15 mouse cellular contexts compared by ENCODE assay signal in the genomic region with DNA sequence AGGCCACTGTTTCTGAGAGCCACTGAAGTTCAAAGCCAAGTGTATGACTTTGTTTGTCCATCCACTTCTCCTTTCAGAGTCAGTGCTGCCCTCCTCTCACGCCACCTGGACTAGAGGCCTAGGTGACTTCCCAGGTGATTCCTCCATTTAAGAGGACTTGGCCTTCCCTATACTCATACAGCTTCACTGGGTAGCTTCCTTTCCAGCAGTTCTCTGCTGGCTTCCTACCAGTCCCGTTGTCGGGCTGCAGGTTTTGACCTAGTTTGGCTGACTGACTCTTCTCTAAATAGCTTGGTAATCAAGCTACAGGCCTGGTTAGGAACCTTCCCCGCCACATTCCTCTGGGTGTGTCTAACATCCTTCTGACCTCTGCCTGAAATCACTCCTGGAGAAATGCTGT. TPM values are rescaled to one million over a fixed set of nuclear protein-coding genes. Genes with fewer than 3 reads are reported as not detected.
DNase-seq lines count a peak whose midpoint lies in the region; ATAC-seq and TF ChIP-seq lines count a peak whose summit lies in the region.
"Had no signal": no experiment of that assay in that cellular context is flagged by ENCODE, and none has a peak within 500 bp of the region (broad histone marks: within the 10 kb centered on the region; RNA-seq: fewer than 3 reads in every experiment).

No protein-coding gene starts in this region.

- DNase-seq in lung, adult 2 months: peak; percentile 49
- DNase-seq in lung, postnatal 25 days (ENCODE audit: low spot score): no peak
- DNase-seq in heart, adult 8-10 months (ENCODE audit: low spot score): peak; percentile 78
- peak; percentile 57 to 72 for DNase-seq in heart, postnatal 14 days
- no peak for DNase-seq in midbrain, embryonic 14.5 days
- no peak for DNase-seq in embryo, embryonic 10.5 days (ENCODE audit: low spot score)
- no peak for DNase-seq in adrenal gland, adult 2 months
- DNase-seq: cerebellum, adult 11-12 months; embryo, embryonic 11 days; right cerebral cortex, adult 18-20 months; thymus, postnatal 4 days had no signal

- H3K9ac ChIP-seq in midbrain, embryonic 14.5 days (replicated peaks; ENCODE audit: low read length): no peak overlapping the region
- H3K9ac ChIP-seq: limb, embryonic 13.5 days; neural tube, embryonic 13.5 days had no signal

- H3K27me3 ChIP-seq in midbrain, embryonic 14.5 days (ENCODE audit: control insufficient read depth, insufficient read depth, low read length): no peaks in the 10 kb centered on the region
- H3K27me3 ChIP-seq: limb, embryonic 13.5 days; neural tube, embryonic 13.5 days had no signal

- no peak overlapping the region for H3K4me3 ChIP-seq in lung, adult 2 months (replicated peaks; ENCODE audit: extremely low read depth, low read depth, low read length)
- H3K4me3 ChIP-seq in midbrain, embryonic 14.5 days (replicated peaks; ENCODE audit: low read depth, low read length): no peak overlapping the region
- H3K4me3 ChIP-seq: limb, embryonic 13.5 days; neural tube, embryonic 13.5 days had no signal

- WGBS in lung, adult 2 months: 25% methylated on average over 4 of the region's 4 CpGs
- WGBS in midbrain, embryonic 14.5 days: 86% methylated on average over 4 of the region's 4 CpGs

- TF ChIP-seq CTCF in lung, adult 2 months (IDR thresholded peaks at IDR 0.05; ENCODE audit: insufficient read depth, low read length): no peak

- no peak for ATAC-seq in midbrain, embryonic 14.5 days (ENCODE audit: low FRiP score, low TSS enrichment)
- ATAC-seq: intestine, embryonic 16.5 days; midbrain, embryonic 16.5 days had no signal

- no peaks in the 10 kb centered on the region for H3K9me3 ChIP-seq in midbrain, embryonic 14.5 days (ENCODE audit: control insufficient read depth, low read length)
- H3K9me3 ChIP-seq: limb, embryonic 13.5 days; neural tube, embryonic 13.5 days had no signal

- no peak overlapping the region for H3K27ac ChIP-seq in midbrain, embryonic 14.5 days (replicated peaks; ENCODE audit: low read depth, low read length)
- H3K27ac ChIP-seq: limb, embryonic 13.5 days; neural tube, embryonic 13.5 days had no signal

- no peaks in the 10 kb centered on the region for H3K36me3 ChIP-seq in midbrain, embryonic 14.5 days (ENCODE audit: control insufficient read depth, insufficient read depth, low read length)
- H3K36me3 ChIP-seq: limb, embryonic 13.5 days; neural tube, embryonic 13.5 days had no signal

- no peak overlapping the region for H3K4me2 ChIP-seq in midbrain, embryonic 14.5 days (ENCODE audit: low read length)
- H3K4me2 ChIP-seq: limb, embryonic 13.5 days; neural tube, embryonic 13.5 days had no signal

- intact Hi-C loops in heart, postnatal 14 days (cut with DNase I): no loop called here

- H3K4me1 ChIP-seq in lung, adult 2 months (ENCODE audit: control insufficient read depth, insufficient read depth, low read length): peaks cover 55% of the 10 kb centered on the region
- no peaks in the 10 kb centered on the region for H3K4me1 ChIP-seq in midbrain, embryonic 14.5 days (ENCODE audit: control insufficient read depth, insufficient read depth, low read length)

- no peak for TF ChIP-seq POLR2A in lung, adult 2 months (IDR thresholded peaks at IDR 0.05; ENCODE audit: borderline replicate concordance, extremely low read depth, low read depth, low read length)

RNA-seq across cellular contexts. Expression of a gene that starts 18.9 kb away (rescaled TPM):
- polyA plus RNA-seq in lung, adult 2 months (2012; rRNA removed): 556 and 580 TPM in 2 replicates
- 100 to 1,000 TPM; 136 to 221 (median 183) TPM for total RNA-seq in heart, adult 8-10 months (2022)
- total RNA-seq in heart, postnatal 14 days (2021): 1,000 to 10,000 TPM; 1,046 to 1,073 TPM
- 38.1 and 123 TPM in 2 replicates for polyA plus RNA-seq in midbrain, embryonic 14.5 days (2014; fragmentation: Nextera tagmentation; extraction: Ambion mirVana)
- total RNA-seq in adrenal gland, adult 2 months (2021): 100 to 1,000 TPM; 260 to 455 TPM
- 293 and 303 TPM in 2 replicates for polyA plus RNA-seq in adrenal gland, adult 2 months (2012; rRNA removed)

RNA-seq across cellular contexts. Expression of a gene that starts 19.0 kb away (rescaled TPM):
- 219 and 237 TPM in 2 replicates for polyA plus RNA-seq in lung, adult 2 months (2012; rRNA removed)
- total RNA-seq in heart, adult 8-10 months (2022): 100 to 1,000 TPM in 3 of 4 experiments, 10 to 100 TPM in 1; 93.1 to 141 (median 113) TPM
- 100 to 1,000 TPM; 570 to 571 TPM for total RNA-seq in heart, postnatal 14 days (2021)
- 15.0 and 40.7 TPM in 2 replicates for polyA plus RNA-seq in midbrain, embryonic 14.5 days (2014; fragmentation: Nextera tagmentation; extraction: Ambion mirVana)
- 100 to 1,000 TPM; 127 to 193 TPM for total RNA-seq in adrenal gland, adult 2 months (2021)
- 114 and 115 TPM in 2 replicates for polyA plus RNA-seq in adrenal gland, adult 2 months (2012; rRNA removed)

Comparison
In these comparisons a context has a peak if more than half of its experiments do, and no peak if none do; other contexts are left out.
1. DNase-seq: peak in lung, adult 2 months (single experiment), heart, adult 8-10 months (single experiment) and heart, postnatal 14 days (2 of 2); none in lung, postnatal 25 days (single experiment), midbrain, embryonic 14.5 days (single experiment), embryo, embryonic 10.5 days (single experiment) and adrenal gland, adult 2 months (single experiment).